Mouse (Mus musculus) stomach, embryonic 15.5 days (tissue): ENCODE data around the gene Fam172a. TPM values are rescaled to one million over a fixed set of nuclear protein-coding genes. Genes with fewer than 3 reads are reported as not detected.

Experiments
- ATAC-seq: fragments of 200-750 bp; cut with Nextera tagmentation; 2 replicates; pipeline ENCODE4 v1.8.0; 2017; ENCODE audit warnings: low read depth, moderate number of reproducible peaks, moderate TSS enrichment; ENCODE audit not compliant: insufficient read depth, low FRiP score
- H3K27ac ChIP-seq: fragments of 300-500 bp; sonication (generic); 2 replicates; pipeline ENCODE4 v1.5.1; 2015; ENCODE audit warnings: mild to moderate bottlenecking, inconsistent platforms
- H3K27me3 ChIP-seq: fragments of 300-500 bp; sonication (generic); replicated peaks from 2 replicates; pipeline ENCODE4 v1.6.1; 2015; ENCODE audit warnings: inconsistent platforms
- H3K36me3 ChIP-seq: fragments of 300-500 bp; sonication (generic); 2 replicates; pipeline ENCODE4 v1.6.1; 2015; ENCODE audit warnings: inconsistent platforms
- H3K4me1 ChIP-seq: fragments of 300-500 bp; sonication (generic); 2 replicates; pipeline ENCODE4 v1.6.1; 2015; ENCODE audit warnings: inconsistent platforms
- H3K4me2 ChIP-seq: fragments of 300-500 bp; sonication (generic); 2 replicates; pipeline ENCODE4 v1.6.1; 2015; ENCODE audit warnings: mild to moderate bottlenecking, inconsistent platforms
- H3K4me3 ChIP-seq: fragments of 300-500 bp; sonication (generic); replicated peaks from 2 replicates; pipeline ENCODE4 v1.5.1; 2015; ENCODE audit warnings: inconsistent platforms
- H3K9ac ChIP-seq: fragments of 300-500 bp; sonication (generic); 2 replicates; pipeline ENCODE4 v1.6.1; 2015; ENCODE audit warnings: inconsistent platforms
- H3K9me3 ChIP-seq: fragments of 300-500 bp; sonication (generic); 2 replicates; pipeline ENCODE4 v1.6.1; 2016; ENCODE audit warnings: inconsistent platforms
- WGBS: fragments of 180-500 bp; shearing (Covaris S2); methylation state at CpG from one replicate; pipeline ENCODE4 v1.1.7; 2015; 5-methylcytosine and 5-hydroxymethylcytosine counted together
- polyA plus RNA-seq: library from polyadenylated mRNA; unstranded; fragments of >200 nt; fragmentation: Nextera tagmentation; extraction: Ambion mirVana; gene quantifications from 2 replicates; pipeline ENCODE4 v1.2.1, GENCODE M21; 2015

Fam172a gene
- polyA plus RNA-seq, 1 experiment from 2014 or later, result 33.7 TPM

- peaks cover 30% of the 10 kb centered on the region for H3K27me3 ChIP-seq
- no peak overlapping the region for H3K4me3 ChIP-seq
- peaks cover under 1% of the 10 kb centered on the region; the same call in 1 of the 2 replicates for H3K4me1 ChIP-seq
- 0 out of 2 replicates have a peak, but pooled peaks cover 2% of the 10 kb centered on the region for H3K36me3 ChIP-seq
- H3K9ac ChIP-seq, result no peak overlapping the region
- no peaks in the 10 kb centered on the region for H3K9me3 ChIP-seq
- H3K4me2 ChIP-seq, result no peak overlapping the region
- H3K27ac ChIP-seq, result no peak overlapping the region
- ATAC-seq, result no peak
- 25% methylated on average over 14 of the region's 14 CpGs for WGBS
These were observed 483.1 kb downstream of the Fam172a start for GRCm38 (mm10) chr13:78184786-78185466.

GRCm38 (mm10) chr13:78186340-78186946 is 484.6 kb downstream of the Fam172a start:
- H3K27ac ChIP-seq, result no peak overlapping the region
- no peak overlapping the region for H3K4me3 ChIP-seq
- no peak for ATAC-seq
- no peak overlapping the region for H3K9ac ChIP-seq
- H3K27me3 ChIP-seq, result peaks cover 28% of the 10 kb centered on the region
- WGBS, result 36% methylated on average over 12 of the region's 12 CpGs
- H3K36me3 ChIP-seq, result 0 out of 2 replicates have a peak, but pooled peaks cover 2% of the 10 kb centered on the region
- H3K4me2 ChIP-seq, result no peak overlapping the region
- H3K9me3 ChIP-seq, result no peaks in the 10 kb centered on the region
- no peaks in the 10 kb centered on the region for H3K4me1 ChIP-seq

DNA sequence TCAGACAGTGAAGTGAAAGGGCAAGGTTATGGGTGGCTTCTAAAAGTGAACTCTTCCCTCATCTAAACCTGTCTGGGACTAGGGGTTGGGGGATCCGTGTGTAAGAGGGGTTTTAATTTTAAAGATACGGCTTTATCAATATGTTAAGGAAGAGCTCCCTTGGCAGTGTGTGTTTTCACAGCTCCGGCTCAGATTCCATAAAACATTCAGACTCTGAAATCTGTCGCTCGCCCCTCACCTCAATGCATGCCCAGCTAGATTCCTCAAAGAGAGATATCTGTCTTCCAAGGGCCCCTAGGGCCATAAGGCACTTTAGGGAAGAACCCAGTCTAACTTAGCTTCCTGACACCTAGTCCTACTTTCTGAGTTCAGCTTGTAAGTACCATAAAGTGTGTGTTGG is 486.0 kb downstream of the Fam172a start:
- Histone ChIP-seq H3K9me3 (no peaks in the 10 kb centered on the region), H3K9ac (no peak overlapping the region), H3K36me3 (0 out of 2 replicates have a peak, but pooled peaks cover 2% of the 10 kb centered on the region), H3K4me2 (no peak overlapping the region), H3K27me3 (peaks cover 28% of the 10 kb centered on the region), H3K27ac (no peak overlapping the region), H3K4me1 (no peaks in the 10 kb centered on the region), H3K4me3 (no peak overlapping the region)
- 61% methylated on average over 5 of the region's 5 CpGs for whole genome bisulfite sequencing
- no peak for ATAC-seq

DNA sequence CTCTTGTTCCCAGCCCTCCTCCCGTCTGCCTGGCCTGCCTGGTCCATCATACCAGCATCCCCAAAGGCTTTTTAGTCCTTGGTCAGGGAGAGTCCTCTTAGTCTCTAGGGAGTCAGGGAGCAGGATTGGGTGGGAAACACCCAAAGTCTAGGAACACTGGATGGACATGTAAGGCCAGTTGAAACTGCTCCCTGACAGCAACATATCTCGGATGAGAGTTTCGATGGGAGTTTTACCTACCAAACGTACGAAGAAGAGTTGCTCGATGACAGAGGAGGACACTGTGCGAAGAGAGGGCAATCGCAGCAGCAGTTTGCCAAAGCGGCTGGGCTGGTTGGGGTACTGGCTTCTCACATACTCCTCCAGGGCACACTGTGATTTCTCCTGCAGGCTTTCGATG is 487.8 kb downstream of the Fam172a start:
- no peak for ATAC-seq
- H3K27me3 ChIP-seq, result peaks cover 34% of the 10 kb centered on the region
- WGBS, result 48% methylated on average over 10 of the region's 10 CpGs

GRCm38 (mm10) chr13:78193211-78193610 is 491.4 kb downstream of the Fam172a start:
- Histone ChIP-seq H3K4me2 (peak overlapping the region; percentile 57; the same call in 1 of the 2 replicates), H3K4me1 (0 out of 2 replicates have a peak, but pooled peaks cover 4% of the 10 kb centered on the region), H3K9ac (no peak overlapping the region), H3K27me3 (peaks cover 24% of the 10 kb centered on the region), H3K27ac (no peak overlapping the region), H3K9me3 (no peaks in the 10 kb centered on the region), H3K4me3 (no peak overlapping the region), H3K36me3 (no peaks in the 10 kb centered on the region)
- 33% methylated on average over 4 of the region's 4 CpGs for WGBS
- no peak for ATAC-seq

More for the DNA sequence above, 487.8 kb downstream of the Fam172a start:
- Histone ChIP-seq H3K4me1 (no peaks in the 10 kb centered on the region), H3K36me3 (0 out of 2 replicates have a peak, but pooled peaks cover 2% of the 10 kb centered on the region), H3K4me3 (no peak overlapping the region), H3K4me2 (no peak overlapping the region), H3K9ac (no peak overlapping the region), H3K9me3 (no peaks in the 10 kb centered on the region), H3K27ac (no peak overlapping the region)

- Histone ChIP-seq H3K36me3 (no peaks in the 10 kb centered on the region), H3K27ac (peak overlapping the region; percentile 11; the same call in 1 of the 2 replicates), H3K9me3 (no peaks in the 10 kb centered on the region), H3K4me3 (peak overlapping the region; percentile 40), H3K9ac (peak overlapping the region; percentile 18; the same call in 1 of the 2 replicates), H3K27me3 (peaks cover 18% of the 10 kb centered on the region), H3K4me2 (peak overlapping the region; percentile 57), H3K4me1 (0 out of 2 replicates have a peak, but pooled peaks cover 4% of the 10 kb centered on the region)
- 17% methylated on average over 24 of the region's 26 CpGs for WGBS
- no peak for ATAC-seq
These were observed 492.5 kb downstream of the Fam172a start for GRCm38 (mm10) chr13:78194135-78194849.

- H3K36me3 ChIP-seq, result no peaks in the 10 kb centered on the region
- H3K9ac ChIP-seq, result peak overlapping the region; percentile 18; the same call in 1 of the 2 replicates
- H3K4me3 ChIP-seq, result peak overlapping the region; percentile 40
- H3K4me2 ChIP-seq, result peak overlapping the region; percentile 57
- H3K27me3 ChIP-seq, result peaks cover 18% of the 10 kb centered on the region
- ATAC-seq, result no peak
- H3K27ac ChIP-seq, result peak overlapping the region; percentile 11; the same call in 1 of the 2 replicates
- 9% methylated on average over 64 of the region's 64 CpGs for WGBS
- no peaks in the 10 kb centered on the region for H3K9me3 ChIP-seq
- H3K4me1 ChIP-seq, result 0 out of 2 replicates have a peak, but pooled peaks cover 4% of the 10 kb centered on the region
These were observed 493.2 kb downstream of the Fam172a start for GRCm38 (mm10) chr13:78194850-78195600.

DNA sequence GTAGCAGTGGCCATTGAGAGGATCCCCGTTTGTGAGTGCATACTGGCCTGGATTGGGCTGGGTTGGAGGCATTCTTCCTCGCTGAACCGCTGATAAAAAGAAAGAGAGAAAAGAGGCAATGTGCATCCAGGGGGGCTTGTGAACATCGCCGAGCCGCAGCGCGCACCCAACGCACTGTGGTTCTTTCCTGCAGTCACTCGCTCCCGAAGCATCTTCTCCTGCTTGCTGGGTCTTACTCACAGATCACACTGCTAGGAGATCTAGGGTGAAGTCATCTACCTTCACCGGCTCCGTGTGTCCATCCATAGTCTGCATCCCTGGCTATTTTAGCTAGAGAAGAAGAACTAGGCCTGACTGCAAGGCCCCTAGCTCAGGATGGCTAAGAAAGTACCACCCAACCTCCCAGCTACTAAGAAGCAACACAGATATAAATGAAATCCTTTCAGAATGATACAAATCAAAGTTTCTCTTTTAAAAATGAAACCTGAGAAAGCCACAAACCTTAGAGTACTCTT is 493.8 kb downstream of the Fam172a start:
- H3K27ac ChIP-seq, result no peak overlapping the region
- peak overlapping the region; percentile 6; the same call in 1 of the 2 replicates for H3K9ac ChIP-seq

GRCm38 (mm10) chr13:78196236-78196796 is 494.5 kb downstream of the Fam172a start:
- Histone ChIP-seq H3K9ac (no peak overlapping the region), H3K4me3 (peak overlapping the region; percentile 40), H3K27ac (no peak overlapping the region), H3K4me1 (0 out of 2 replicates have a peak, but pooled peaks cover 4% of the 10 kb centered on the region), H3K27me3 (peaks cover 18% of the 10 kb centered on the region), H3K36me3 (no peaks in the 10 kb centered on the region), H3K9me3 (no peaks in the 10 kb centered on the region), H3K4me2 (peak overlapping the region; percentile 57; the same call in 1 of the 2 replicates)
- 36% methylated on average over 7 of the region's 7 CpGs for WGBS
- no peak for ATAC-seq

More for the DNA sequence above, 493.8 kb downstream of the Fam172a start:
- WGBS, result 15% methylated on average over 13 of the region's 13 CpGs
- peaks cover 18% of the 10 kb centered on the region for H3K27me3 ChIP-seq
- ATAC-seq, result no peak
- H3K4me1 ChIP-seq, result 0 out of 2 replicates have a peak, but pooled peaks cover 4% of the 10 kb centered on the region
- no peaks in the 10 kb centered on the region for H3K9me3 ChIP-seq
- no peaks in the 10 kb centered on the region for H3K36me3 ChIP-seq
- peak overlapping the region; percentile 40 for H3K4me3 ChIP-seq
- H3K4me2 ChIP-seq, result peak overlapping the region; percentile 57

GRCm38 (mm10) chr13:78197286-78197818 is 495.5 kb downstream of the Fam172a start:
- H3K36me3 ChIP-seq, result no peaks in the 10 kb centered on the region
- 0 out of 2 replicates have a peak, but pooled peaks cover 7% of the 10 kb centered on the region for H3K4me1 ChIP-seq
- H3K27ac ChIP-seq, result peak overlapping the region; percentile 94
- H3K4me2 ChIP-seq, result peak overlapping the region; percentile 76
- peak overlapping the region; percentile 69 for H3K4me3 ChIP-seq
- ATAC-seq, result no peak
- peak overlapping the region; percentile 57; the same call in 1 of the 2 replicates for H3K9ac ChIP-seq
- WGBS, result 1% methylated on average over 9 of the region's 9 CpGs
- peaks cover 23% of the 10 kb centered on the region for H3K27me3 ChIP-seq
- H3K9me3 ChIP-seq, result no peaks in the 10 kb centered on the region
